Mouse (Mus musculus) Patski (cell line): ENCODE measurements around the gene Olfr630. TPM values are rescaled to one million over a fixed set of nuclear protein-coding genes. Genes with fewer than 3 reads are reported as not detected.

Experiments used
- ATAC-seq: fragments of 100-300 bp; one replicate; pipeline ENCODE4 v1.8.0; 2021
- CTCF ChIA-PET: fragments of 350-600 bp; sonication (Branson Sonifier 250); formaldehyde crosslinking; loops from one replicate; lab custom pipeline; 2022; ENCODE audit warnings: inconsistent platforms; lab: Charles Lee
- POLR2A ChIA-PET: fragments of 350-600 bp; sonication (Branson Sonifier 250); formaldehyde crosslinking; loops from one replicate; lab custom pipeline; 2022; ENCODE audit warnings: antibody characterized with exemption, inconsistent platforms; lab: Charles Lee
- DNase-seq: peaks from one replicate; pipeline ENCODE4 v3.0.0-alpha.2; 2011; ENCODE audit warnings: low read depth, low spot score
- H3K27me3 ChIP-seq: fragments of 371-371 bp; one replicate; pipeline ENCODE4 v1.5.1; 2021
- CTCF ChIP-seq: fragments of 100-300 bp; IDR thresholded peaks from one replicate; pipeline ENCODE4 v1.5.1; 2021
- in situ Hi-C: fragments of 300-500 bp; cut with MboI; formaldehyde crosslinking; loops from 3 replicates; pipeline ENCODE4 v1.11.1; 2018; ENCODE audit warnings: low pct_unique_long_range_greater_than_20kb, mixed read lengths
- polyA plus RNA-seq: library from polyadenylated mRNA; unstranded; gene quantifications from one replicate; pipeline ENCODE4 v1.2.3, GENCODE M21; 2021

Gene Olfr630
- polyA plus RNA-seq, 1 experiment from 2014 or later, result not detected

DNA sequence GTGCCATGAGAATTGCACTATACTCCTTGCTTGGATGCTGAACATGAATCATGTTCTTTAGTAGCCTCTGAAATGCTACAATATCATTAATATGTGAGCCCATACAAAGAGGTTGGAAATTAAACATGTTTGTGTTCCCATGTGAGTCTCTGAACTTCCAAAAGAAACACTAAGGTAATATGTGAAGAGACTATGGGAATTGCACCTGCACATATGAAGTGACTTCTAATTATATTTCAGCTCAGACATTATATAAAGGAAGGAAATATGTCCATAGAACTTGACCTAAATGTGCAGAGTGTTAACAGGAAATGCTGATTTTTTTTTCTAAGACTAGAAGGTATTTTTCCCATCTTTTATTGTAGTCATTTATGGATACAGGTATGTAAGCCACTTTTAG is 42.8 kb downstream of the Olfr630 start, which contains the start of gene Olfr243:
TSS of gene Olfr243 (plus strand) at position 301 of the 400 bp plus-strand sequence.
- H3K27me3 ChIP-seq, result no peaks in the 10 kb centered on the region

DNA sequence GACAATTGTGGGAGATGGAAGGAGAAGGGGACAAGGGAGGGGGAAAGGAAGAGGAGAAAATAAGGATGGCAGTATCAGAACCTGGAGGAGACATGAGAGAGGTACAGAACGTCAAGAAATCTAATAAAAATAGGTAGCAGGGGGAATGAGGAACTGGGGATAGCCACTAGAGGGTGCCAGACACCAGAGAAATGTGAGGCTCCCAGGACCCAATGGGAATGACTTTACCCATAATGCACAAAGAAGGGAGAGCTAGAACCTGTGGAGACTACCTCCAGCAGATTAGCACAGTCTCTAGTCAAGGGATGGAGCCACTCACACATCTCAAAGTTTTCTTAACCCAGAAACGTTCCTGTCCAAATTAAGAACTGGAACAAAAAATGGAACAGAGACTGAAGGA is 45.1 kb downstream of the Olfr630 start:
- in situ Hi-C loops, result no loop called here
- POLR2A ChIA-PET, result no interaction called here
- ATAC-seq (no peak), DNase-seq (no peak)
- TF ChIP-seq CTCF, result no peak
- CTCF ChIA-PET, result no interaction called here
- H3K27me3 ChIP-seq, result no peaks in the 10 kb centered on the region

More for the DNA sequence above, 42.8 kb downstream of the Olfr630 start, which contains the start of gene Olfr243:
- ChIA-PET CTCF (no interaction called here), POLR2A (no interaction called here)
- no peak for TF ChIP-seq CTCF
- in situ Hi-C loops, result no loop called here
- no peak for DNase-seq
- ATAC-seq, result no peak

Other genes starting within 250 kb of the Olfr630 start
- gene Olfr610, start 245.2 kb downstream of the Olfr630 start, polyA plus RNA-seq, result not detected
- not detected for gene Olfr611, start 236.5 kb downstream of the Olfr630 start, polyA plus RNA-seq
- gene Olfr612, start 214.6 kb downstream of the Olfr630 start, polyA plus RNA-seq, result not detected
- 0.42 TPM for gene Olfr613, start 209.3 kb downstream of the Olfr630 start, polyA plus RNA-seq
- not detected for gene Olfr615, start 201.3 kb downstream of the Olfr630 start, polyA plus RNA-seq
- gene Olfr616, start 188.2 kb downstream of the Olfr630 start, polyA plus RNA-seq, result not detected
- not detected for gene Olfr617, start 184.3 kb downstream of the Olfr630 start, polyA plus RNA-seq
- gene Olfr618, start 167.2 kb downstream of the Olfr630 start, polyA plus RNA-seq, result not detected
- gene Olfr619, start 156.8 kb downstream of the Olfr630 start, polyA plus RNA-seq, result not detected
- gene Olfr620, start 144.8 kb downstream of the Olfr630 start, polyA plus RNA-seq, result not detected
- gene Olfr622, start 114.6 kb downstream of the Olfr630 start, polyA plus RNA-seq, result not detected
- gene Olfr623, start 93.6 kb downstream of the Olfr630 start, polyA plus RNA-seq, result not detected
- gene Olfr624, start 86.1 kb downstream of the Olfr630 start, polyA plus RNA-seq, result 0.15 TPM
- gene Olfr625-ps1, start 74.6 kb downstream of the Olfr630 start, polyA plus RNA-seq, result not detected
- not detected for gene Olfr243, start 42.7 kb downstream of the Olfr630 start, polyA plus RNA-seq
- gene Olfr628, start 27.0 kb downstream of the Olfr630 start, polyA plus RNA-seq, result not detected
- not detected for gene Olfr629, start 12.4 kb downstream of the Olfr630 start, polyA plus RNA-seq
- gene Olfr69, start 14.3 kb upstream of the Olfr630 start, polyA plus RNA-seq, result not detected
- gene Olfr68, start 22.4 kb upstream of the Olfr630 start, polyA plus RNA-seq, result not detected
- not detected for gene Olfr67, start 34.5 kb upstream of the Olfr630 start, polyA plus RNA-seq
- not detected for gene Hbb-bt, start 56.7 kb upstream of the Olfr630 start, polyA plus RNA-seq
- not detected for gene Hbb-bs, start 70.8 kb upstream of the Olfr630 start, polyA plus RNA-seq
- gene Hbb-bh2, start 83.2 kb upstream of the Olfr630 start, polyA plus RNA-seq, result not detected
- gene Hbb-bh1, start 85.8 kb upstream of the Olfr630 start, polyA plus RNA-seq, result not detected
- not detected for gene Hbb-y, start 95.9 kb upstream of the Olfr630 start, polyA plus RNA-seq
- not detected for gene Olfr66, start 128.9 kb upstream of the Olfr630 start, polyA plus RNA-seq
- gene Olfr64, start 137.2 kb upstream of the Olfr630 start, polyA plus RNA-seq, result not detected
- gene Olfr65, start 146.2 kb upstream of the Olfr630 start, polyA plus RNA-seq, result not detected
- not detected for gene Olfr631, start 171.5 kb upstream of the Olfr630 start, polyA plus RNA-seq
- not detected for gene Olfr632, start 177.0 kb upstream of the Olfr630 start, polyA plus RNA-seq
- not detected for gene Olfr633, start 187.1 kb upstream of the Olfr630 start, polyA plus RNA-seq
- not detected for gene Olfr635, start 213.8 kb upstream of the Olfr630 start, polyA plus RNA-seq
- not detected for gene Olfr638, start 241.4 kb upstream of the Olfr630 start, polyA plus RNA-seq